Mouse (Mus musculus) urinary bladder, postnatal 10 days (tissue): ENCODE measurements at regions not wholly inside any gene's neighbourhood (a gene's known extent, or its start where the extent isn't known, plus 50 kb on each side); places are given as distances from the start of the nearest gene placed in this dataset.

ENCODE experiments used
- DNase-seq: peaks from one replicate; pipeline ENCODE4 v3.0.0; 2022; ENCODE audit warnings: low spot score

- no peak for DNase-seq
Measured at GRCm38 (mm10) chr5:126148908-126149307, 617.3 kb downstream of the Tmem132b start.

GRCm38 (mm10) chr5:126155216-126155880, 623.8 kb downstream of the Tmem132b start:
- DNase-seq: no peak

GRCm38 (mm10) chr5:126186111-126186510, 654.5 kb downstream of the Tmem132b start:
- no peak for DNase-seq

- no peak for DNase-seq
Measured at GRCm38 (mm10) chr5:126199876-126200275, 668.3 kb downstream of the Tmem132b start.

- no peak for DNase-seq
Measured at GRCm38 (mm10) chr5:126201535-126201934, 670.0 kb downstream of the Tmem132b start.

- DNase-seq: no peak
Measured at GRCm38 (mm10) chr5:126201996-126202395, 670.4 kb downstream of the Tmem132b start.

- no peak for DNase-seq
Measured at GRCm38 (mm10) chr5:126217016-126217415, 685.4 kb downstream of the Tmem132b start.

GRCm38 (mm10) chr5:126217746-126218145, 686.2 kb downstream of the Tmem132b start:
- DNase-seq: no peak

GRCm38 (mm10) chr5:126223696-126224095, 692.1 kb downstream of the Tmem132b start:
- no peak for DNase-seq

GRCm38 (mm10) chr5:126230768-126231167, 699.2 kb downstream of the Tmem132b start:
- DNase-seq: no peak

GRCm38 (mm10) chr5:126238071-126238470, 706.5 kb downstream of the Tmem132b start:
- no peak for DNase-seq

- no peak for DNase-seq
Measured at GRCm38 (mm10) chr5:126245776-126246175, 714.2 kb downstream of the Tmem132b start.

- DNase-seq: no peak
Measured at GRCm38 (mm10) chr5:126250331-126250730, 718.8 kb downstream of the Tmem132b start.

- no peak for DNase-seq
Measured at GRCm38 (mm10) chr5:126254661-126255060, 723.1 kb downstream of the Tmem132b start.

- no peak for DNase-seq
Measured at GRCm38 (mm10) chr5:126257860-126258259, 726.3 kb downstream of the Tmem132b start.

GRCm38 (mm10) chr5:126266471-126266870, 734.9 kb downstream of the Tmem132b start:
- no peak for DNase-seq

GRCm38 (mm10) chr5:126266929-126267609, 735.5 kb downstream of the Tmem132b start:
- DNase-seq: no peak

- no peak for DNase-seq
Measured at GRCm38 (mm10) chr5:126268592-126268991, 737.0 kb downstream of the Tmem132b start.

GRCm38 (mm10) chr5:126274316-126274715, 742.7 kb downstream of the Tmem132b start:
- DNase-seq: no peak

- DNase-seq: no peak
Measured at GRCm38 (mm10) chr5:126281057-126281728, 749.6 kb downstream of the Tmem132b start.

GRCm38 (mm10) chr5:126281782-126282181, 750.2 kb downstream of the Tmem132b start:
- no peak for DNase-seq

GRCm38 (mm10) chr5:126324847-126325246, 793.3 kb downstream of the Tmem132b start:
- DNase-seq: no peak

GRCm38 (mm10) chr5:126328276-126328675, 796.7 kb downstream of the Tmem132b start:
- no peak for DNase-seq
